Mouse (Mus musculus) MEL (cell line): Measurements from ENCODE around the gene Arhgef17. TPM values are rescaled to one million over a fixed set of nuclear protein-coding genes. Genes with fewer than 3 reads are reported as not detected.
A peak's percentile ranks its signal among the peaks of the same experiment; 100 is the strongest.

Experiments
- DNase-seq: peaks from one replicate; pipeline ENCODE4 v3.0.0; 2011; ENCODE audit warnings: low read depth, low spot score
- H3K27ac ChIP-seq: 2 replicates; pipeline ENCODE4 v1.5.1; 2012; ENCODE audit warnings: low read depth, mild to moderate bottlenecking, control low read depth, low read length, moderate library complexity; ENCODE audit not compliant: control insufficient read depth
- H3K27me3 ChIP-seq, 2 experiments: fragments of 150-350 bp in 1 of 2; sonication (generic) in 1 of 2; 2 replicates each; pipeline ENCODE4 v1.6.1; 2012; ENCODE audit warnings: low read length in 2 of 2, mild to moderate bottlenecking in 2 of 2, improper control_type of control experiment in 1 of 2, moderate library complexity in 1 of 2; ENCODE audit not compliant: insufficient read depth in 2 of 2, control insufficient read depth in 1 of 2
- H3K36me3 ChIP-seq, 2 experiments: 2 replicates each; pipeline ENCODE4 v1.6.1; 2012 to 2014; ENCODE audit warnings: low read length in 2 of 2, improper control_type of control experiment in 1 of 2, inconsistent platforms in 1 of 2, mild to moderate bottlenecking in 1 of 2; ENCODE audit not compliant: insufficient read depth in 2 of 2, control insufficient read depth in 1 of 2
- H3K4me1 ChIP-seq, 2 experiments: fragments of 150-350 bp in 1 of 2; sonication (generic) in 1 of 2; 2 replicates each; pipeline ENCODE4 v1.6.1; 2012; ENCODE audit warnings: low read length in 2 of 2, improper control_type of control experiment in 1 of 2, mild to moderate bottlenecking in 1 of 2; ENCODE audit not compliant: insufficient read depth in 2 of 2, control insufficient read depth in 1 of 2
- H3K4me3 ChIP-seq, 2 experiments: fragments of 150-350 bp in 1 of 2; sonication (generic) in 1 of 2; 2 replicates each; pipeline ENCODE4 v1.5.1; 2012; ENCODE audit warnings: low read depth in 2 of 2, low read length in 2 of 2, mild to moderate bottlenecking in 2 of 2, moderate library complexity in 2 of 2, control low read depth in 1 of 2, improper control_type of control experiment in 1 of 2; ENCODE audit not compliant: control insufficient read depth in 1 of 2, insufficient read depth in 1 of 2
- H3K79me2 ChIP-seq: 2 replicates; pipeline ENCODE4 v1.6.1; 2012; ENCODE audit warnings: mild to moderate bottlenecking, low read length, moderate library complexity; ENCODE audit not compliant: control insufficient read depth, poor library complexity, insufficient read depth
- H3K9ac ChIP-seq: 2 replicates; pipeline ENCODE4 v1.6.1; 2012; ENCODE audit warnings: low read depth, mild to moderate bottlenecking, control low read depth, low read length, moderate library complexity; ENCODE audit not compliant: control insufficient read depth, poor library complexity, severe bottlenecking
- H3K9me3 ChIP-seq: fragments of 150-350 bp; sonication (generic); replicated peaks from 2 replicates; pipeline ENCODE4 v1.6.1; 2012; ENCODE audit warnings: mild to moderate bottlenecking, low read length, improper control_type of control experiment, moderate library complexity; ENCODE audit not compliant: insufficient read depth
- E2F4 ChIP-seq: IDR thresholded peaks from 2 replicates; pipeline ENCODE4 v1.6.1; 2011; ENCODE audit warnings: low read depth, low read length, improper control_type of control experiment, borderline replicate concordance
- GATA1 ChIP-seq: IDR thresholded peaks from 2 replicates; pipeline ENCODE4 v1.6.1; 2011; ENCODE audit warnings: low read depth, low read length, improper control_type of control experiment
- MAFK ChIP-seq: IDR thresholded peaks from 2 replicates; pipeline ENCODE4 v1.6.1; 2011; ENCODE audit warnings: low read depth, mild to moderate bottlenecking, low read length, improper control_type of control experiment, borderline replicate concordance
- MYC ChIP-seq: IDR thresholded peaks from 2 replicates; pipeline ENCODE4 v1.6.1; 2011; ENCODE audit warnings: low read depth, mild to moderate bottlenecking, low read length, improper control_type of control experiment, moderate library complexity
- POLR2A ChIP-seq, 2 experiments: IDR thresholded peaks; 2 replicates each; pipeline ENCODE4 v1.6.1; 2011 to 2012; ENCODE audit warnings: low read length in 2 of 2, mild to moderate bottlenecking in 2 of 2, control low read depth in 1 of 2, improper control_type of control experiment in 1 of 2, low read depth in 1 of 2, moderate library complexity in 1 of 2; ENCODE audit not compliant: control insufficient read depth in 1 of 2, insufficient read depth in 1 of 2, poor library complexity in 1 of 2
- POLR2AphosphoS2 ChIP-seq: IDR thresholded peaks from 2 replicates; pipeline ENCODE4 v1.6.1; 2011; ENCODE audit warnings: low read length, improper control_type of control experiment
- POLR2AphosphoS5 ChIP-seq: IDR thresholded peaks from 2 replicates; pipeline ENCODE4 v1.6.1; 2012; ENCODE audit warnings: low read depth, borderline replicate concordance, mild to moderate bottlenecking, inconsistent platforms, low read length, moderate library complexity, mixed read lengths
- RCOR1 ChIP-seq: IDR thresholded peaks from 2 replicates; pipeline ENCODE4 v1.6.1; 2012; ENCODE audit warnings: low read depth, mild to moderate bottlenecking, inconsistent platforms, low read length, improper control_type of control experiment
- SIN3A ChIP-seq: IDR thresholded peaks from 2 replicates; pipeline ENCODE4 v1.6.1; 2012; ENCODE audit warnings: low read length, improper control_type of control experiment, inconsistent platforms
- TAL1 ChIP-seq: IDR thresholded peaks from 2 replicates; pipeline ENCODE4 v1.6.1; 2012; ENCODE audit warnings: mild to moderate bottlenecking, inconsistent platforms, low read length, moderate library complexity, mixed read lengths
- TBP ChIP-seq: IDR thresholded peaks from 2 replicates; pipeline ENCODE4 v1.8.0; 2011; ENCODE audit warnings: low read depth, low read length, improper control_type of control experiment
- USF2 ChIP-seq, 2 experiments: IDR thresholded peaks; 2 replicates each; pipeline ENCODE4 v1.6.1; 2011 to 2012; ENCODE audit warnings: improper control_type of control experiment in 2 of 2, low read length in 2 of 2, borderline replicate concordance in 1 of 2, inconsistent platforms in 1 of 2, low read depth in 1 of 2, mild to moderate bottlenecking in 1 of 2; ENCODE audit not compliant: insufficient read depth in 1 of 2
- polyA plus RNA-seq, 2 experiments: library from polyadenylated mRNA; stranded (reverse) in 1 of 2; unstranded in 1 of 2; fragments of >175 nt in 1 of 2; fragments of >200 nt in 1 of 2; gene quantifications; 2 replicates each; pipeline versions ENCODE4 v1.2.1 to v1.2.4; 2012; ENCODE audit warnings: low replicate concordance in 2 of 2, low read depth in 1 of 2; ENCODE audit not compliant: insufficient read length in 2 of 2, insufficient read depth in 1 of 2, missing spikeins in 1 of 2
- total RNA-seq: library from RNA; depleted of rRNA; stranded (reverse); fragments of 300-350 nt; gene quantifications from 2 replicates; pipeline ENCODE4 v1.2.3, GENCODE M21; 2012

Arhgef17 gene
- total and polyA plus RNA-seq, 3 experiments = under 0.01 TPM; not detected in 2

DNA sequence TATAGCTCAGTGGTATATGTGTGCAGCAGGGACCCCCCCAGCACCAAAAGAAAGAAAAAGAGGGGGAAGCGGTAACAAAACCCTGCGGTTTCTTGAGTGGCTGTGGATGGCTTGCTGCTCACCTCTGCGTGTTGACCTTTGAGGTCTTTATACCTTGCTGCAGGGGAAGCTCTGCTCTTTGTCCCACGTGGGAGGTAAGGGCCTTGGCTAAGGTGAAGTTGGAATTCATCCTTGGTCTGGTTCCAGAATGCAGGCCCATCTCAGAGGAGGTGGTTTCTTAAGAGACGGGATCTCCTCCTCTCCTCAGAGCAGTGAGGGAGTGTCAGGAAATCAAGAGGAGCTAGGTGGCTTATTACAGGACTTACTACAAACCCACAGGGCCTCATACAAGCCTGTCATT lies 89.7 kb downstream of the Arhgef17 start:
- H3K4me1 ChIP-seq = peaks cover 26 to 50% of the 10 kb centered on the region in 2 experiments
- no peak overlapping the region for H3K4me3 ChIP-seq
- H3K9ac ChIP-seq = no peak overlapping the region
- no peaks in the 10 kb centered on the region for H3K79me2 ChIP-seq
- H3K27me3 ChIP-seq = no peaks in the 10 kb centered on the region
- TF ChIP-seq E2F4 = no peak
- no peak for TF ChIP-seq TBP
- TF ChIP-seq POLR2AphosphoS2 = no peak
- no peak for TF ChIP-seq POLR2A (IDR thresholded peaks at IDR 0.05; ENCODE audit: control insufficient read depth in 1 of 2, insufficient read depth in 1 of 2, low read depth in 1 of 2, low read length in 2 of 2, poor library complexity in 1 of 2)
- TF ChIP-seq RCOR1 = no peak
- no peak for DNase-seq
- H3K27ac ChIP-seq = no peak overlapping the region
- peaks cover 0 to 35% of the 10 kb centered on the region in 2 experiments; a peak in 2 of 4 replicates for H3K36me3 ChIP-seq
- H3K9me3 ChIP-seq = no peaks in the 10 kb centered on the region

DNA sequence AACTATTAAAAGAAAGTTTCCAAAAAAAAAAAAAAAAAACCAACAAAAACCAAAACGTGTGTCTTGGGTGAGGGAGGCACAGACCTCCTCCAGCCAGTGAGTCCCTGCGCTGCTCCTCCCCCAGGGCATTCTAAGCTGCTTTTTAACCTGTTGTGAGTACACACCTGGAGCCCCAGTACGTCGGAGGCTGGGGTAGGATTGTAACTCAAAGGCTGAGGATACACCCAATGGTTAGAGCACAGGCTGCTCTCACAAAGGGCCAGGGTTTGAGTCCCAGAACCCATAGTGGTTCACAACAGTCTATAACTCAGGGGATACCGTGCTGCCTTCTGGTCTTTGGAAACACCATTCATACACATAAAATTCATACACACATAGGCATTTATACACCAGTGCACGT lies 90.3 kb downstream of the Arhgef17 start:
- H3K4me1 ChIP-seq = peaks cover 26 to 50% of the 10 kb centered on the region in 2 experiments
- peaks cover 0 to 35% of the 10 kb centered on the region in 2 experiments; a peak in 2 of 4 replicates for H3K36me3 ChIP-seq
- no peaks in the 10 kb centered on the region for H3K9me3 ChIP-seq
- no peak overlapping the region for H3K4me3 ChIP-seq
- TF ChIP-seq POLR2AphosphoS5 = no peak
- H3K9ac ChIP-seq = no peak overlapping the region
- no peaks in the 10 kb centered on the region for H3K79me2 ChIP-seq
- no peaks in the 10 kb centered on the region for H3K27me3 ChIP-seq
- H3K27ac ChIP-seq = no peak overlapping the region
- DNase-seq = no peak

DNA sequence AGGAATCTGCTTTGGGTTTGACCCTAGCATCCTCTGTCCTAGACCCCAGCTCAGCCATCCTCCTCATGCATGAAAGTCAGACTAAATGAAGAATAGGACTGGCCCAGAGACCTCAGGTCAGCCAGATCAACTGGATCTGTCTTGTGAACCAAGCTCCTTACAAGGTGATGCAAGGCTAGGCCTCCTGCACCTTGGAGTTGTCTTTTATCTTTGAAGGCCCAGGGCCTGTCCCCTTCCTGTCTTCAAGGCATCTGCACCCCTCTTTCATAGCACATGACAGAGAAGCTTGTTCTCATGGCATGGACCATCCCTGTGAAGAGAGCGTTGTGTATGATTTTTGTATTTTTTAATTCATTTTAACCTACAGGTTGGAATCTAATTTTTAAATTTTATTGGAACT lies 91.0 kb downstream of the Arhgef17 start:
- Histone ChIP-seq H3K36me3 (peaks cover 0 to 34% of the 10 kb centered on the region in 2 experiments; a peak in 2 of 4 replicates), H3K4me1 (peaks cover 26 to 49% of the 10 kb centered on the region in 2 experiments)

More for the DNA sequence above, 91.0 kb downstream of the Arhgef17 start:
- DNase-seq = no peak
- H3K27me3 ChIP-seq = no peaks in the 10 kb centered on the region
- no peak overlapping the region for H3K4me3 ChIP-seq
- no peak overlapping the region for H3K27ac ChIP-seq
- no peaks in the 10 kb centered on the region for H3K79me2 ChIP-seq
- H3K9ac ChIP-seq = no peak overlapping the region
- no peaks in the 10 kb centered on the region for H3K9me3 ChIP-seq
- TF ChIP-seq TAL1 (peak; percentile 47), USF2 (IDR thresholded peaks at IDR 0.05; ENCODE audit: borderline replicate concordance in 1 of 2, insufficient read depth in 1 of 2, low read depth in 1 of 2, low read length in 2 of 2) (no peak), MYC (no peak), SIN3A (no peak), MAFK (no peak), GATA1 (no peak)
